ENCODE assay signal across 21 mouse cellular contexts in the genomic region with DNA sequence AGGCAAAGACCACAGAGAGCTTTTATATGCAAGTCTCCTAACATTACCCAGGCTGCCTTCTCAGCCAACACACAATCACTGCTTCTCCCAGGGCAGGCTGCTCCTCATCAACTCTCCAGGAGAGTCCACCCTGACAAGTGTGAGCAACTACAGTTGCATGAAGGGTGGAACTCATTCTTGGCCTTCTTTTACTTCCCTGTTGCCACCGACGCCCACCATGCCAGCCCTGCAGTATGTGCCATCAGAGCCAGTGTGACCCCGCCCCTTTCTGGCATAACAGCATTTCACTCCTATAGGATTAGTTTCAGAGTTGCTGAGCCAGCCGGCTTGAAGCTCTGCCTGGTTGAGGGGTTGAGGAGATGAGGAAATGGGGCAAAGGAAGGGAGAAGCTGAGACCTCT.
DNase-seq lines count a peak whose midpoint lies in the region; ATAC-seq lines count a peak whose summit lies in the region.
"Had no signal": no experiment of that assay in that cellular context is flagged by ENCODE, and none has a peak within 500 bp of the region (broad histone marks: within the 10 kb centered on the region; RNA-seq: fewer than 3 reads in every experiment).

No protein-coding gene starts in this region.

- no peak overlapping the region for H3K4me3 ChIP-seq in heart, embryonic 12.5 days
- no peak overlapping the region for H3K4me3 ChIP-seq in stomach, embryonic 16.5 days (replicated peaks; ENCODE audit: low read length)
- no peak overlapping the region for H3K4me3 ChIP-seq in kidney, embryonic 14.5 days (ENCODE audit: low read length)
- H3K4me3 ChIP-seq: embryonic facial prominence, embryonic 13.5 days; forebrain, embryonic 10.5 days; forebrain, embryonic 13.5 days; heart, adult 2 months; heart, embryonic 10.5 days; hindbrain, embryonic 12.5 days; hindbrain, embryonic 15.5 days had no signal

- H3K4me1 ChIP-seq in heart, embryonic 12.5 days (replicated peaks): no peaks in the 10 kb centered on the region
- no peaks in the 10 kb centered on the region for H3K4me1 ChIP-seq in stomach, embryonic 16.5 days (ENCODE audit: control insufficient read depth, insufficient read depth, low read length)
- H3K4me1 ChIP-seq in kidney, embryonic 14.5 days (ENCODE audit: control insufficient read depth, insufficient read depth, low read length): no peaks in the 10 kb centered on the region
- H3K4me1 ChIP-seq: heart, embryonic 10.5 days had no signal

- H3K36me3 ChIP-seq in heart, embryonic 12.5 days: peaks cover 10% of the 10 kb centered on the region
- no peaks in the 10 kb centered on the region for H3K36me3 ChIP-seq in stomach, embryonic 16.5 days (ENCODE audit: control insufficient read depth, insufficient read depth, low read length)
- no peaks in the 10 kb centered on the region; the same call in 1 of the 2 replicates for H3K36me3 ChIP-seq in kidney, embryonic 14.5 days (ENCODE audit: control insufficient read depth, insufficient read depth, low read length)
- H3K36me3 ChIP-seq: hindbrain, embryonic 12.5 days; hindbrain, embryonic 15.5 days had no signal

- H3K4me2 ChIP-seq in heart, embryonic 12.5 days: no peak overlapping the region
- no peak overlapping the region for H3K4me2 ChIP-seq in stomach, embryonic 16.5 days (ENCODE audit: low read depth, low read length)
- no peak overlapping the region for H3K4me2 ChIP-seq in kidney, embryonic 14.5 days (replicated peaks; ENCODE audit: low read depth, low read length)
- H3K4me2 ChIP-seq: embryonic facial prominence, embryonic 13.5 days; forebrain, embryonic 13.5 days; hindbrain, embryonic 12.5 days; hindbrain, embryonic 15.5 days had no signal

- DNase-seq in heart, adult 11 months: peak; percentile 77
- DNase-seq in retina, postnatal 1 day: peak; percentile 21
- DNase-seq in retina, embryonic 14.5 days (ENCODE audit: low spot score): no peak
- DNase-seq: adrenal gland, adult 8-10 months; adrenal gland, postnatal 25 days; cerebellum, adult 18-20 months; cerebellum, adult 9-11 months; cerebellum, postnatal 25 days; gastrocnemius, postnatal 25 days; heart, adult 2 months had no signal

- no peak overlapping the region for H3K9ac ChIP-seq in heart, embryonic 12.5 days
- no peak overlapping the region for H3K9ac ChIP-seq in stomach, embryonic 16.5 days (ENCODE audit: low read length)
- H3K9ac ChIP-seq in kidney, embryonic 14.5 days (ENCODE audit: low read depth, low read length): no peak overlapping the region
- H3K9ac ChIP-seq: embryonic facial prominence, embryonic 13.5 days; forebrain, embryonic 13.5 days; hindbrain, embryonic 12.5 days; hindbrain, embryonic 15.5 days had no signal

- WGBS in heart, embryonic 12.5 days: 77% methylated on average over 4 of the region's 4 CpGs
- 73% methylated on average over 4 of the region's 4 CpGs for WGBS in stomach, embryonic 16.5 days
- WGBS in kidney, embryonic 14.5 days: 84% methylated on average over 4 of the region's 4 CpGs

- H3K27ac ChIP-seq in heart, embryonic 12.5 days (ENCODE audit: poor library complexity, severe bottlenecking): no peak overlapping the region
- H3K27ac ChIP-seq in stomach, embryonic 16.5 days (ENCODE audit: low read length): no peak overlapping the region
- H3K27ac ChIP-seq in kidney, embryonic 14.5 days (ENCODE audit: low read depth, low read length): no peak overlapping the region
- H3K27ac ChIP-seq: embryonic facial prominence, embryonic 13.5 days; forebrain, embryonic 10.5 days; forebrain, embryonic 13.5 days; heart, adult 2 months; heart, embryonic 10.5 days; hindbrain, embryonic 12.5 days; hindbrain, embryonic 15.5 days had no signal

- H3K27me3 ChIP-seq in heart, embryonic 12.5 days (replicated peaks): no peaks in the 10 kb centered on the region
- no peaks in the 10 kb centered on the region for H3K27me3 ChIP-seq in stomach, embryonic 16.5 days (ENCODE audit: control insufficient read depth, insufficient read depth, low read length)
- no peaks in the 10 kb centered on the region for H3K27me3 ChIP-seq in kidney, embryonic 14.5 days (ENCODE audit: control insufficient read depth, insufficient read depth, low read length)
- H3K27me3 ChIP-seq: embryonic facial prominence, embryonic 13.5 days; hindbrain, embryonic 12.5 days had no signal

- ATAC-seq in heart, embryonic 12.5 days (ENCODE audit: insufficient number of reproducible peaks, low FRiP score): no peak
- peak; percentile 60; the same call in 1 of the 2 replicates for ATAC-seq in stomach, embryonic 16.5 days (ENCODE audit: insufficient read depth, low FRiP score)
- no peak for ATAC-seq in kidney, embryonic 14.5 days (ENCODE audit: low FRiP score, low TSS enrichment)
- ATAC-seq: activated CD4-positive, CD25-positive, alpha-beta regulatory T cell, adult 4 months; CD4-positive, CD25-positive, alpha-beta regulatory T cell, adult 4 months; forebrain, embryonic 13.5 days had no signal

- H3K9me3 ChIP-seq in heart, embryonic 12.5 days (replicated peaks): 0 out of 2 replicates have a peak, but pooled peaks cover 1% of the 10 kb centered on the region
- H3K9me3 ChIP-seq in stomach, embryonic 16.5 days (replicated peaks; ENCODE audit: control insufficient read depth, low read length): no peaks in the 10 kb centered on the region
- H3K9me3 ChIP-seq in kidney, embryonic 14.5 days (ENCODE audit: control insufficient read depth, low read length): 0 out of 2 replicates have a peak, but pooled peaks cover 4% of the 10 kb centered on the region
- H3K9me3 ChIP-seq: embryonic facial prominence, embryonic 13.5 days; forebrain, embryonic 10.5 days; heart, embryonic 10.5 days; hindbrain, embryonic 12.5 days; hindbrain, embryonic 15.5 days had no signal
